Mouse (Mus musculus) embryonic fibroblast, embryonic 13.5 days (primary cell): ENCODE data around the gene Arhgap10. TPM values are rescaled to one million over a fixed set of nuclear protein-coding genes. Genes with fewer than 3 reads are reported as not detected.

Experiments
- H3K27ac ChIP-seq: 2 replicates; pipeline ENCODE4 v1.5.1; 2012; ENCODE audit warnings: low read length, control low read depth, inconsistent platforms; ENCODE audit not compliant: insufficient read depth
- H3K4me1 ChIP-seq: 2 replicates; pipeline ENCODE4 v1.6.1; 2011; ENCODE audit warnings: low read length; ENCODE audit not compliant: control insufficient read depth, insufficient read depth
- H3K4me3 ChIP-seq: 2 replicates; pipeline ENCODE4 v1.5.1; 2011; ENCODE audit warnings: mild to moderate bottlenecking, control low read depth, low read length; ENCODE audit not compliant: insufficient read depth
- CTCF ChIP-seq: IDR thresholded peaks from 2 replicates; pipeline ENCODE4 v1.5.1; 2011; ENCODE audit warnings: mild to moderate bottlenecking, control low read depth, low read length, moderate library complexity, borderline replicate concordance; ENCODE audit not compliant: insufficient read depth
- POLR2A ChIP-seq: IDR thresholded peaks from 2 replicates; pipeline ENCODE4 v1.6.1; 2011; ENCODE audit warnings: low read depth, mild to moderate bottlenecking, control low read depth, low read length, moderate library complexity
- polyA plus RNA-seq: library from polyadenylated mRNA; stranded (reverse); fragments of >200 nt; gene quantifications from 2 replicates; pipeline ENCODE4 v1.2.4, GENCODE M21; 2011; ENCODE audit warnings: low read depth; ENCODE audit not compliant: missing spikeins, insufficient read length

Arhgap10 gene
- polyA plus RNA-seq, 1 experiment, result 32.1 TPM

DNA sequence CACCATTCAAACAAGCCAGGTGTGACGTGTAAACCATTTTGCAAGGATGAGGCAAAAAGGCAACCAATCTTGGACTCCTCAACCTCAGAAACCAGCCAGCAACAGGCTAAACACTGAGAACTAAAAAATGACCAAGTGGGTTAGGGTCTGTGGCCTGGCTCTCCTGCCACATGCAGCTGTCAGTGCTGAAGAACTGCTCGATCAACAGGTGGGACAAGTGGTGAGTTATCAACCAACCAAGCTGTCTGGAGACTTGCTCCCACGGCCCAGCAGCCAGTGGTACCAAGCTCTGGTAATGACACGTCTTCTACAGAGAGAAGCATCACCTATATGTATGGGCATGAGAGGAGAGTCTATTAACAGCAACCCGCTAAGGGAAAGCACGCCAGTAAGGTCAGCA lies 15.2 kb downstream of the Arhgap10 start:
- TF ChIP-seq POLR2A (no peak), CTCF (no peak)
- peaks cover 9% of the 10 kb centered on the region for H3K4me1 ChIP-seq
- no peak overlapping the region for H3K4me3 ChIP-seq
- H3K27ac ChIP-seq, result no peak overlapping the region

GRCm38 (mm10) chr8:77501131-77501530 lies 16.6 kb downstream of the Arhgap10 start:
- Histone ChIP-seq H3K27ac (no peak overlapping the region), H3K4me3 (no peak overlapping the region), H3K4me1 (peaks cover 2% of the 10 kb centered on the region; the same call in 1 of the 2 replicates)
- TF ChIP-seq POLR2A (no peak), CTCF (no peak)

DNA sequence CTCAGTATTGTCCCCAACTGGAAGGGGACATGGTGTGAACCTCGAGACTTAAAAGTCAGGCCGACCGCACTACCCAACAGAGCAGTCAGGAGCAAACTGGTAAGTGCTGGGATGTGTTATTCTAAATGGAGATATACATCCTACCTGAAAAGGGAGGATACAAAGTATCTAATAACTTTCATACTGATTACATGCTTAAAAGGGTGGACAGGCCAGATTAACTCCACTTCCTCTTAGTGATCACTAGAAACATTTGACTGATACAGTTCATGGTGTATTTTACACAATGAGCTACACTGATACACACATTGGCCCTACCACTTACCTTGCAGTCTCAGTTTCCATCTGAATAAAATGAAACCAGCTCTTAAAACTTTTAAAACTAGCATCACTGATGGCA lies 17.5 kb downstream of the Arhgap10 start:
- peaks cover 6% of the 10 kb centered on the region; the same call in 1 of the 2 replicates for H3K4me1 ChIP-seq
- H3K4me3 ChIP-seq, result no peak overlapping the region
- TF ChIP-seq POLR2A (no peak), CTCF (no peak)
- no peak overlapping the region for H3K27ac ChIP-seq

DNA sequence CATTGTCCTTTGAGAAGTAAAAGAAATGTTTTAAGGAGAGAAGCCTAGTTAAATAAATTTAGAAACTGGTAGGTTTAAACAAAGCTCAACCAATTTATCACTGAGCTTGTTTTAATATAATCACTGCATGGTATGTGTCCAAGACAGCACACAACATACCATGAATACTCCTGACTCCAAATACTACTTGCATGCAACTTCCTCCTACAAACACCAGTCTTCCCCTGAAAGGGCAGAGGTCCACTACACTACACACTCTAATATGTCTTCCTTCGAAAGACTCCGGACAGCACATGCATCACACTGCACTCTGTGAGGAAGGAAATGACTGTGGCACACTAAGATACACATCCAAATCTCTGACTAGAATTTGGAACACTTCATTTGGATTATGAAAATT lies 20.3 kb downstream of the Arhgap10 start:
- H3K4me3 ChIP-seq, result no peak overlapping the region
- TF ChIP-seq CTCF, result no peak
- no peak for TF ChIP-seq POLR2A
- H3K4me1 ChIP-seq, result peaks cover 17% of the 10 kb centered on the region
- no peak overlapping the region for H3K27ac ChIP-seq

DNA sequence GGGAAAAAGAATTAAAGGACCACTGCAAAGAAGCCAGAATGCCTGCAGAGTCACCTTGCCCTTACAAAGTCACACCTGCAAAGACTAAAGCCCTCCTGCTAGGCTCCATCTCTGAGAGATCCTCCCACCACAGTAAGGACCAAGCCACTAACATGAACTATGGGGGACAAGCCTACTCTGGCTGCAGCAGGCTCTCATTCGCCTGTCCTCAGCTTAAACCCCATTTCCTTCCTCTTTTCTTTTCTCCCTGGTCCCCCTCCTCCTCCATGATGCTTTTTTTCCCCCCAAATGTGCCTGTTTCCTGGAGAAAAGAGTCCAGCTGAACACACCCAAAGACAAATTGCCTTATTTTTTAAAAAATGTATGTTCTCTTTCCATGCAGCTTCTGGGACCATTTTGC lies 21.5 kb downstream of the Arhgap10 start:
- H3K4me3 ChIP-seq, result no peak overlapping the region
- no peak overlapping the region for H3K27ac ChIP-seq
- no peak for TF ChIP-seq CTCF
- no peak for TF ChIP-seq POLR2A
- peaks cover 22% of the 10 kb centered on the region for H3K4me1 ChIP-seq

- no peak overlapping the region for H3K4me3 ChIP-seq
- peaks cover 32% of the 10 kb centered on the region for H3K4me1 ChIP-seq
- peak overlapping the region; percentile 84 for H3K27ac ChIP-seq
- TF ChIP-seq CTCF (no peak), POLR2A (no peak)
Measured at GRCm38 (mm10) chr8:77494376-77495328, 23.1 kb downstream of the Arhgap10 start.

GRCm38 (mm10) chr8:77492356-77493058 lies 25.2 kb downstream of the Arhgap10 start:
- TF ChIP-seq POLR2A (no peak), CTCF (no peak)
- Histone ChIP-seq H3K4me1 (peaks cover 44% of the 10 kb centered on the region), H3K27ac (peak overlapping the region; percentile 84), H3K4me3 (no peak overlapping the region)

DNA sequence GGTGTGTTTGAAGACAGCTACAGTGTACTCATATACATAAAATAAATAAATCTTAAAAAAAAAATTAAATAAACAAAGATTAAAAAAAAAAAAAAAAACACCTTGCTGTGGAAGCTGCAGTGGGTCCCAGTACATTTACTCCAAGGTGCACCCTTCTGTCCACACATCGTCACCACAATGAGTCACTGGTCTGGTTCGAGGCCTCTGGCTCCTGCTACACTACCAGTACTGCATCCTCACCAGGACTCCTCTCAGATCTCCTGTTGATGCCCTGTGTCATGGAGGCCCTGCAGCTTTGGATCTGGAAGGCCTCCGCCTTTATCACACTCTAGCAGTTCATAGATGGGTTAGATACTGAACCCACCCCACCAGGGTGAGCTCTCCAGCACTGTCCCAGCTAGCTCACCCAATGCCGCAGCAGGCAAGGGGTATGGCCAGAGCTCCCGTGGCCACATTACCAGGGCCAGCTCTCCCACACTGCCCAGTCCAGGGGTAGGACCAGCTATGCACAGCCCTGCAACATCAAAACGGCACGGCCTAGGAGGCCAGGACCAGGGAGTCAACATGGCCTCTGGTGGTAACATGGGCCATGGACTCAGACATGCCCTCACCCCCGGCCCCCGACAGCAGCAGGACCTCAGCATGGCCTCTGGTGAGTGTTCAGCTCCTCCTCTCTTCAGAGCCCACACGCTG lies 26.4 kb downstream of the Arhgap10 start:
- H3K4me1 ChIP-seq, result peaks cover 46% of the 10 kb centered on the region
- peak overlapping the region; percentile 16; the same call in 1 of the 2 replicates for H3K27ac ChIP-seq
- H3K4me3 ChIP-seq, result no peak overlapping the region
- no peak for TF ChIP-seq POLR2A

- peaks cover 42% of the 10 kb centered on the region for H3K4me1 ChIP-seq
- H3K27ac ChIP-seq, result peak overlapping the region; percentile 94
- no peak overlapping the region for H3K4me3 ChIP-seq
- TF ChIP-seq POLR2A (no peak), CTCF (no peak)
Measured at GRCm38 (mm10) chr8:77490095-77490781, 27.5 kb downstream of the Arhgap10 start.
